Mouse (Mus musculus) midbrain, embryonic 14.5 days (tissue): Measurements from ENCODE around the gene Erbin. TPM values are rescaled to one million over a fixed set of nuclear protein-coding genes. Genes with fewer than 3 reads are reported as not detected.

Source experiments
- ATAC-seq: fragments of 200-750 bp; cut with Nextera tagmentation; 2 replicates; pipeline ENCODE4 v1.8.0; 2017; ENCODE audit warnings: moderate number of reproducible peaks, moderate library complexity; ENCODE audit not compliant: low FRiP score, low TSS enrichment
- DNase-seq: peaks from one replicate; pipeline ENCODE4 v3.0.0-alpha.2; 2015
- H3K27ac ChIP-seq: fragments of 300-500 bp; sonication (generic); replicated peaks from 2 replicates; pipeline ENCODE4 v1.5.1; 2014; ENCODE audit warnings: mild to moderate bottlenecking, low read depth, low read length, moderate library complexity
- H3K27me3 ChIP-seq: fragments of 300-500 bp; sonication (generic); 2 replicates; pipeline ENCODE4 v1.6.1; 2014; ENCODE audit warnings: low read length, control low read depth, mixed read lengths; ENCODE audit not compliant: control insufficient read depth, insufficient read depth
- H3K36me3 ChIP-seq: fragments of 300-500 bp; sonication (generic); 2 replicates; pipeline ENCODE4 v1.6.1; 2014; ENCODE audit warnings: low read length, control low read depth; ENCODE audit not compliant: control insufficient read depth, insufficient read depth
- H3K4me1 ChIP-seq: fragments of 300-500 bp; sonication (generic); 2 replicates; pipeline ENCODE4 v1.6.1; 2014; ENCODE audit warnings: mild to moderate bottlenecking, antibody characterized with exemption, low read length, control low read depth; ENCODE audit not compliant: control insufficient read depth, insufficient read depth
- H3K4me2 ChIP-seq: fragments of 300-500 bp; sonication (generic); 2 replicates; pipeline ENCODE4 v1.6.1; 2014; ENCODE audit warnings: mild to moderate bottlenecking, low read length, moderate library complexity
- H3K4me3 ChIP-seq: fragments of 300-500 bp; sonication (generic); replicated peaks from 2 replicates; pipeline ENCODE4 v1.5.1; 2014; ENCODE audit warnings: low read depth, low read length
- H3K9ac ChIP-seq: fragments of 300-500 bp; sonication (generic); replicated peaks from 2 replicates; pipeline ENCODE4 v1.6.1; 2014; ENCODE audit warnings: mild to moderate bottlenecking, low read length, moderate library complexity
- H3K9me3 ChIP-seq: fragments of 300-500 bp; sonication (generic); 2 replicates; pipeline ENCODE4 v1.6.1; 2016; ENCODE audit warnings: low read length, control low read depth, mixed read lengths; ENCODE audit not compliant: control insufficient read depth
- WGBS: fragments of 180-500 bp; shearing (Covaris S2); extraction: QIAGEN DNeasy Blood & Tissue Kit; methylation state at CpG from one replicate; pipeline ENCODE4 v1.1.7; 2014; 5-methylcytosine and 5-hydroxymethylcytosine counted together
- polyA plus RNA-seq: library from polyadenylated mRNA; unstranded; fragments of >200 nt; fragmentation: Nextera tagmentation; extraction: Ambion mirVana; gene quantifications from 2 replicates; pipeline ENCODE4 v1.2.1, GENCODE M21; 2014

The Erbin gene
- polyA plus RNA-seq, 1 experiment from 2014 or later: 21.7 TPM

DNA sequence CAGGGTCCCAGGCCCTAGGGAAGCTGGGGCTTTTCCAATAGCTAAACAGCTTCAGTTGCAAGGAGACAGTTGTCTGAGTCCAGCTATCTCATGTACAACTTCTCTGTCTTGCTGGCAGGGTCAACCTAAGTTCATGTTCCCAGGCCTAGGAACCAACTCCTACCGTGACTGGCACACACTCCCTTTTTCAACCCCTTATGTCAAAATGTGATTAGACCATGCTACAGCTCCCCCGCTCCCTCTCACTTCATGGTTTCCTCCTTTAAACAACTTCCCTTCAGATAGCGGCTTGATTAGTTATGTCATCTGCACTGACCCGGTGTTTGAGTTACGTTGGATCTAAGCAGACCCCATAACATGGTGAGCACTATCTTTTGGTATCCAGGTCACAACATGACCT, 112.8 kb downstream of the Erbin start:
- 86% methylated on average over 5 of the region's 5 CpGs for WGBS

DNA sequence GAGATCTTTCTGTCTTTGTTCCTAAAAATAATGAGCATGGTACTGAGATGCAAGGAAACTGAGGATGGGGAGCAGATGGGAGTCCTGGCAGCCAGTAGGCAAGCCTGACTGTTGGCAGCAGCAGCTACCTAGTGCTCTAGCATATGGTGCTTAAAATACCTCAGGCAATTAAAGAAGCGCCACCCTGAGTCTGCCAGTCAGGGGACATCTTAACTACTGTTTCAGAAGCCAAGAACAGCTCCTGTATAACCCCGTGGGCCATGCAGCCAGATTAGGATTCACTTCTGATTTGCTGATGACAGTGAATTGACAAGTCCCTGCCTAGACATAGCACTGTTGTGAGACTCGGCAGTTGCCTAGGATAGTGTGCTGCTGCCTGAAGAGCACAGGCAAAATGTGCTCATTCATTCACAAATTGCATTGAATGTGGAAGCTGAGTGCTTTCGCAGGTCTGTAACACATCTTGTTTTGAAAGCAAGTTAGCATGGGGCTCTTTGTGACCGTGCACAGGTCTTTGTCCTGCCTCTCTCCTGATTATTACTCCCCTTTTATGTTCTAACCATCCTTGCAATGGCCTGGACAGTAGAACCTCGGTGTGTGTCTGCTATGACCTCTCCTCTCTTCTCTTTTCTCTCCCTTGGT, 114.0 kb downstream of the Erbin start:
- 26% methylated on average over 6 of the region's 6 CpGs for WGBS

More for the DNA sequence above, 112.8 kb downstream of the Erbin start:
- no peak for DNase-seq
- Histone ChIP-seq H3K27ac (no peak overlapping the region), H3K9ac (no peak overlapping the region), H3K27me3 (no peaks in the 10 kb centered on the region), H3K36me3 (peaks cover under 1% of the 10 kb centered on the region; the same call in 1 of the 2 replicates), H3K9me3 (no peaks in the 10 kb centered on the region), H3K4me1 (peaks cover 8% of the 10 kb centered on the region; the same call in 1 of the 2 replicates), H3K4me3 (no peak overlapping the region), H3K4me2 (no peak overlapping the region)
- ATAC-seq: no peak

DNA sequence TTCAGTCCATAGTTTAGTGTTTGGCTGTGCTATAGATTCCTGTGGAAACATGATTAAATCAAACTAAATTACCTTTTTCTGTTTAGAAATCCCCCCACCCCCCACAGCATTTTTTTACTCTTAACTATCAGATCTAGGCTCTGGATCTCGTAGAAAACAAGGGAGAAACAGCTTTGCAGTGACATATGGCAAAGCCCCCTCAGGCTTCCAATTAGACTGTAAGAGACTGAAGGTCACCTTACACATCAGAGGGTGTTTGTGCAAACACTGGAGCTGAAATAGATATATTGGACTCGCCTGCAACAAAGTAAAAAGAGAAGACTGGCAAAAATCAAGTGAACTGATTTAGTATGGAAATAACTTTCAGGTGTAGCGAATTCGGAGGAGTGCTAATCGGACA, 116.6 kb downstream of the Erbin start:
- H3K4me2 ChIP-seq: no peak overlapping the region
- H3K4me1 ChIP-seq: peaks cover 8% of the 10 kb centered on the region; the same call in 1 of the 2 replicates
- no peak overlapping the region for H3K9ac ChIP-seq
- ATAC-seq (no peak), DNase-seq (no peak)
- no peaks in the 10 kb centered on the region for H3K36me3 ChIP-seq
- H3K27me3 ChIP-seq: no peaks in the 10 kb centered on the region
- H3K27ac ChIP-seq: no peak overlapping the region
- WGBS: 78% methylated on average over 5 of the region's 5 CpGs
- H3K9me3 ChIP-seq: no peaks in the 10 kb centered on the region
- H3K4me3 ChIP-seq: no peak overlapping the region

More for the DNA sequence above, 114.0 kb downstream of the Erbin start:
- Histone ChIP-seq H3K4me2 (peak overlapping the region; percentile 21; the same call in 1 of the 2 replicates), H3K4me1 (peaks cover 8% of the 10 kb centered on the region; the same call in 1 of the 2 replicates), H3K4me3 (no peak overlapping the region), H3K9ac (no peak overlapping the region; the same call in 1 of the 2 replicates), H3K27me3 (no peaks in the 10 kb centered on the region), H3K36me3 (no peaks in the 10 kb centered on the region), H3K27ac (peak overlapping the region; percentile 26; the same call in 1 of the 2 replicates), H3K9me3 (no peaks in the 10 kb centered on the region)
- peak; percentile 63 for DNase-seq
- ATAC-seq: peak; percentile 86

DNA sequence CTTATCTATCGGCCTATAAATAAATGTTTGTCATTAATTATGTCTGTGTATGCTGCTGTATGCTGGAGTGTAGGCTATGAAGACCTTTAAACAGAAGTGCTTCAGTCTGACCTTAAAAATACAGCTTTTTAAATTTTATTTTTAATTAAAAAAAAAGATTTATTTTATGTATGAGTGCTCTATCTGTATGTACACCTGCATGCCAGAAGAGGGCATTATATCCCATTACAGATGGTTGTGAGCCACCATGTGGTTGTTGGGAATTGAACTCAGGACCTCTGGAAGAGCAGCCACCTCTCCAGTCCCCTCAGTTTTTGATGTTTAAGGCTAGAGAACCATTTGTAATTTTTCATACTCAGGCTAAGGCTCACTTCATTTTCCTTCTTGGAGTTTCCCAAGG, 119.3 kb downstream of the Erbin start:
- H3K27me3 ChIP-seq: no peaks in the 10 kb centered on the region
- no peaks in the 10 kb centered on the region for H3K36me3 ChIP-seq
- H3K27ac ChIP-seq: no peak overlapping the region
- no peak overlapping the region for H3K9ac ChIP-seq
- no peaks in the 10 kb centered on the region for H3K4me1 ChIP-seq
- H3K4me3 ChIP-seq: no peak overlapping the region
- WGBS: 100% methylated on average over 1 of the region's 1 CpGs
- ATAC-seq (no peak), DNase-seq (no peak)
- H3K9me3 ChIP-seq: no peaks in the 10 kb centered on the region
- no peak overlapping the region for H3K4me2 ChIP-seq

DNA sequence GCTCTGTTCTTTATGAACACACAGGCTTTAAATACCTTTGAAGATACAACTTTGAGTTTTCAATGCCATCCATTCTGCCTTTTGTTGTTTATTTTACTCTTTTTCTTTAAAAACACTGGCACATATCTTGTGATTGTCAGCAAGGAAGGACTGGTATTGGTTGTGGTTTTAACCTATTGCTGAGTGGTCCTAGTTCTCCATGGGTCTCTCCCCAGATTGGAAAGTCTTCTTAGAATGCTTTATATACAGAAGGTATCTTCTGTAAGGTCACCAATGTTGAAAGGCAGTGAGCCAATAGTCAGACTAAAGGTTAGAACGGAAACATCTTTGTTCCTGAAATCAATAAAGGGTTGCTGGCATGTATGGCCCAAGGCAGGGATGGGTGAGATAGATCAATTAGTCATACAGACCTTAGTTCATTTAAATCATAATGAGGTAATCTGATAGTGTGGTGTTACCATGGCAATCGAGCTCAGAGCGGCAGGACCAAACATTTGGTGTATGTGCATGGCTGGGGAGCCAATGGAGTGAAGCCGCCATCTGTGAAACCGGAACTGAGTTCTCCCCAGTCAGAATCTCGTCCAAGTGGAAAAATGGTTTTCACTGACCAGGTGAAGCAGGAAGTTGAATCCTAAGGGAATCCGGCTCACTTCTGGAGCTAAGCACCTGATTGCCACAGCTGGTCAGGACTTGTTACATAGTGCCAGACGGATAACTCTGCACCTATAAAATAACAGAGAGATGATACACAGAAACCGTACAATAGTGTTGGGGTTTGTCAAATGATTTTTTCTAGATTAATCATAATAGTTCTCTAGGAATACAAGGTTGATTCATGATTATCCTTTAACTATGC, 125.4 kb downstream of the Erbin start:
- DNase-seq (peak; percentile 59), ATAC-seq (peak; percentile 76; the same call in 1 of the 2 replicates)
- Histone ChIP-seq H3K27me3 (no peaks in the 10 kb centered on the region), H3K4me3 (no peak overlapping the region), H3K4me2 (no peak overlapping the region), H3K9ac (no peak overlapping the region), H3K27ac (no peak overlapping the region), H3K9me3 (no peaks in the 10 kb centered on the region), H3K36me3 (no peaks in the 10 kb centered on the region), H3K4me1 (no peaks in the 10 kb centered on the region; the same call in 1 of the 2 replicates)
- 29% methylated on average over 9 of the region's 9 CpGs for WGBS

DNA sequence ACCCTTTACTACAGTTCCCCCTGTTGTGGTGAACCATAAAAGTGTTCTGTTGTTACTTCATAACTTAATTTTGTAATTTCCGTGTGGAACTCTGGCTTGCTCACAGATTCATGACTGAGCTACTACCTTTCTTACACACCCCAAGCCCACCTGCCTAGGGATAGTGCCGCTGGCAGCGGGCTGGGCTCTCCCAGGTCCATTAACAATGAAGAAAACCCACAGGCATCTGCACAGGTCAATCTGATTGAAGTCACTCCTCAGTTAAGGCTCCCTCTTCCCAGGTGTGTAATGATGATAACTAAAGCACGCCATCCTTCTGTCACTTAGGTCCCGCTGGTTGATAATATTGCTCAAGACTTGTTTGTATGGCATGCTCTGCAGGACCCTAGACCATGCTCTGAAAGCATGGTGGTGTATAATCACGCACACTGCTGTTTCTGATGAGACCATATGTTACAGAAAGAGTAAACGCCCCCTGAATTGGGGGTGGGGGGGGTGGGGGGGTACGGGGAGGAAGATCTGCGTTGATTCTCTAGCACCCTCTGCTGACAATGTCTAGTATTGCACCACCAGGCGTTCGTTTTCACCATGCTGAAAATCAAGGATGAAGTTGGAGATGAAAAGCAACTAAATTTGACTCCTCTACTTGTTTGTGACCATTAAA, 140.3 kb downstream of the Erbin start:
- peak; percentile 65 for DNase-seq
- no peak for ATAC-seq

DNA sequence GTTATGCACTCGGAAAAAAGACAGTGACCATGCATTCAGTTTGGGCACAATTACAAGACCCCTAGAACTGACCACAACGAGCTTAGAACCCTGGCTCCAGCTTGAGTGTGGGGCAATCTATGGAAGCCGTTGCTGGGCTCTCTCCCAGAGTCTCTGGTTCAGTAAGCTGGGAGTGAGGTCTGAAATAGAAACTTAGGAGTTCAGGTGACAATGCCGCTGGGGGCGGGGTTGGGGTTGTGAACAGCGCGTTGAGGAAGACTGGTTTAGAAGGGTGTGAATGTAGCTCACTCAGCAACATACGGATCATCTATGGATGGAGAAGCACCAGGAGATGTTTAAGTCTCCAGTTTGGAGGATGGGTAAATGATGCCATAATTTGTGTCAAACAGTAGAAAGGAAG, 143.2 kb downstream of the Erbin start:
- DNase-seq (no peak), ATAC-seq (no peak)
- no peak overlapping the region for H3K9ac ChIP-seq
- 70% methylated on average over 8 of the region's 8 CpGs for WGBS
- no peaks in the 10 kb centered on the region for H3K9me3 ChIP-seq
- no peaks in the 10 kb centered on the region for H3K36me3 ChIP-seq
- H3K27ac ChIP-seq: no peak overlapping the region
- peaks cover 9% of the 10 kb centered on the region for H3K4me1 ChIP-seq
- H3K27me3 ChIP-seq: no peaks in the 10 kb centered on the region
- H3K4me3 ChIP-seq: no peak overlapping the region
- H3K4me2 ChIP-seq: no peak overlapping the region

More for the DNA sequence above, 140.3 kb downstream of the Erbin start:
- Histone ChIP-seq H3K4me1 (no peaks in the 10 kb centered on the region), H3K9me3 (no peaks in the 10 kb centered on the region), H3K4me2 (no peak overlapping the region), H3K27ac (no peak overlapping the region), H3K36me3 (no peaks in the 10 kb centered on the region), H3K27me3 (no peaks in the 10 kb centered on the region), H3K9ac (no peak overlapping the region), H3K4me3 (no peak overlapping the region)
- WGBS: 35% methylated on average over 11 of the region's 11 CpGs

DNA sequence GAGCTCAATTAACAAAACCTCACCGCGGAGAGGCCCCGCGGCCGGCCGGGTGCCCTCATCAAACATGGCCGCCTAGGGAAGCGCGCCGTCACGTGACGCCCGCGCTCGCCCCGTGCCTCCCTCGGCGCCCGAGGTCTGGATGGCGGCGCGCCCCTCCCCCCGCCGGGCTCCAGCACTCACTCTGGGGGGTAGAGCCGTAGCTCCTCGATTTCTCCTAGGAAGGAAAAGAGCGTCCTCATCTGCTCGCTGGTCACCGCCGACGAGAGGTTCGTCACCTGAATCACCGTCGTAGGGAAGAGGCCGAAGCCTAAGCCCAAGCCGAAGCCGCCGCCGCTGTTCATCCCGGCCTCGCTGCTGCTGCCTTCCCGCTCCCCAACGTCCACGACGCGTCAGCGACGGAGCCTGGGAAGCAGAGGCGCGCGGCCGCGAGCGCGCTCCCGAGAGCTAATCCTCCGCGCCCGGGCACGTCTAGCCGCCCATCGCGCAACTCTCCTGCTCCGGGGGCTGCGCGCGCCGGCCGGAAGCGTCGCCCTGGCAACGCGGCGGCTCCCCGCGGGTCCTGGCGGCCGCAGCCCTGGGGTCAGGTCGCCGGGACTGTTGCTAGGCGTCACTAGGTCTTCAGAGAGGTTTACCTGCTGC, 146.1 kb downstream of the Erbin start, which contains the start of gene Srek1:
Srek1 (minus strand) TSS at position 490 of the 639 bp plus-strand sequence.
- DNase-seq: peak; percentile 99

More for the DNA sequence above, 146.1 kb downstream of the Erbin start, which contains the start of gene Srek1:
- peak; percentile 96 for ATAC-seq
- Histone ChIP-seq H3K4me2 (peak within 1 kb of the TSS; percentile 71), H3K36me3 (no peaks in the 10 kb centered on the region; the same call in 1 of the 2 replicates), H3K27ac (peak within 1 kb of the TSS; percentile 98), H3K9ac (peak within 1 kb of the TSS; percentile 74), H3K4me3 (peak within 1 kb of the TSS; percentile 69), H3K4me1 (peaks cover 22% of the 10 kb centered on the region), H3K9me3 (no peaks in the 10 kb centered on the region), H3K27me3 (no peaks in the 10 kb centered on the region)
- WGBS: under 1% methylated on average over 81 of the region's 81 CpGs
